Mouse (Mus musculus) limb, embryonic 12.5 days (tissue): ENCODE measurements around the gene St8sia1. TPM values are rescaled to one million over a fixed set of nuclear protein-coding genes. Genes with fewer than 3 reads are reported as not detected.

ENCODE experiments used
- ATAC-seq: fragments of 200-750 bp; cut with Nextera tagmentation; 2 replicates; pipeline ENCODE4 v1.8.0; 2017; ENCODE audit warnings: low read depth, moderate TSS enrichment; ENCODE audit not compliant: insufficient number of reproducible peaks, insufficient read depth, low FRiP score, low TSS enrichment
- H3K27ac ChIP-seq: fragments of 300-500 bp; sonication (generic); 2 replicates; pipeline ENCODE4 v1.5.1; 2016; ENCODE audit warnings: mild to moderate bottlenecking, moderate library complexity
- H3K27me3 ChIP-seq: fragments of 300-500 bp; sonication (generic); 2 replicates; pipeline ENCODE4 v1.6.1; 2016; ENCODE audit warnings: mild to moderate bottlenecking, moderate library complexity
- H3K36me3 ChIP-seq: fragments of 300-500 bp; sonication (generic); 2 replicates; pipeline ENCODE4 v1.6.1; 2016; ENCODE audit warnings: mild to moderate bottlenecking, moderate library complexity
- H3K4me1 ChIP-seq: fragments of 300-500 bp; sonication (generic); replicated peaks from 2 replicates; pipeline ENCODE4 v1.6.1; 2016
- H3K4me2 ChIP-seq: fragments of 300-500 bp; sonication (generic); 2 replicates; pipeline ENCODE4 v1.6.1; 2016; ENCODE audit warnings: mild to moderate bottlenecking, moderate library complexity
- H3K4me3 ChIP-seq: fragments of 300-500 bp; sonication (generic); replicated peaks from 2 replicates; pipeline ENCODE4 v1.5.1; 2016; ENCODE audit warnings: mild to moderate bottlenecking
- H3K9ac ChIP-seq: fragments of 300-500 bp; sonication (generic); replicated peaks from 2 replicates; pipeline ENCODE4 v1.6.1; 2016; ENCODE audit warnings: mild to moderate bottlenecking, moderate library complexity
- H3K9me3 ChIP-seq: fragments of 300-500 bp; sonication (generic); 2 replicates; pipeline ENCODE4 v1.6.1; 2016; ENCODE audit warnings: mild to moderate bottlenecking, moderate library complexity
- WGBS: fragments of 180-500 bp; shearing (Covaris S2); methylation state at CpG from one replicate; pipeline ENCODE4 v1.1.7; 2016; 5-methylcytosine and 5-hydroxymethylcytosine counted together
- polyA plus RNA-seq: library from polyadenylated mRNA; unstranded; fragments of >200 nt; fragmentation: Nextera tagmentation; extraction: Ambion mirVana; gene quantifications from 2 replicates; pipeline ENCODE4 v1.2.1, GENCODE M21; 2016

Gene St8sia1
- polyA plus RNA-seq, 1 experiment from 2014 or later: 1.5 TPM

DNA sequence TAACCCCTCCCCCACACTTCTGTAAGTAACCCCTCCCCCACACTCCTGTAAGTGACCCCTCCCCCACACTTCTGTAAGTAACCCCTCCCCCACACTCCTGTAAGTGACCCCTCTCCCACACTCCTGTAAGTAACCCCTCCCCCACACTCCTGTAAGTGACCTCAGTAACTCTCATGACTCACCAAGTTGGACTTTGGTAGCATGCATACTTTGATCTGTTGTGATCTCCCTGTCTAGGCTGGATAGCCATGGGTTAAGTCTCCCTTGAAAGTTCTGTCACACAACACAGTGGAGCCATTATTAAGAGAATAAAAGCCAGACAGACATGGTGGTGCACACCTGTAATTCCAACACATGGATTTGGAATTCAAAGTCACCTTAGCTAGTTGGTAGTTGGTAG lies 11.1 kb downstream of the St8sia1 start:
- H3K36me3 ChIP-seq: no peaks in the 10 kb centered on the region
- no peak for ATAC-seq
- H3K27me3 ChIP-seq: no peaks in the 10 kb centered on the region
- no peak overlapping the region for H3K27ac ChIP-seq
- no peak overlapping the region for H3K4me2 ChIP-seq
- H3K9me3 ChIP-seq: no peaks in the 10 kb centered on the region
- peaks cover 19% of the 10 kb centered on the region for H3K4me1 ChIP-seq
- no peak overlapping the region for H3K4me3 ChIP-seq
- no peak overlapping the region for H3K9ac ChIP-seq

DNA sequence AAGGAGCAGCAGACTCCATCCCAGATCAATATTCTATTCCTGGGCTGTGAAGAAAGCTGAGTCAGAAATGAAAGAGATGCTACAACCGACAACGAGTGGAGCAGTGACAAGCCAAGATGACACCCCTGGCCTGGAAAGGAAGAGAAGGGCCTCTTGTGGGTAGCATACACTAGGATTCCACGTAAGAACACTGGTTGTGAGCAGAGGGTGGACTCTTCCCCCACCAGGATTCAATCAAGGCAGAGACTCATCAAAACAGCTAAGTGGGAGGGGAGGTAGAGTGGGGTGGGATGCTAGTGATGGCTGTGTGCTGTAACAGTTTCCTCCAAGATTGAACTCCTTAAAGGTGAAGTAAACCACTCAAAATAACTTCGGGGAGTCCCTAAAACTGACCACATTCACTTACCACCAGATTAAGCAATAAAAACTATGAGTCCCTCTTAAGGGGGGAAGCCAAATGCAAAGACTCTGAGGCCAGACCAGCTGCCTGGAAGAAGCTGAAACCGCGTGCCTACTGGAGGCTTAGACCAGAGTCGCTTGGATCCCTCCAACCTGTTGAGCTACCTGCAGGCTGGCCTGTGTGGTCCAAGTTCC lies 11.8 kb downstream of the St8sia1 start:
- H3K9me3 ChIP-seq: no peaks in the 10 kb centered on the region
- no peak for ATAC-seq
- H3K4me1 ChIP-seq: peaks cover 19% of the 10 kb centered on the region
- H3K27me3 ChIP-seq: no peaks in the 10 kb centered on the region
- no peak overlapping the region for H3K9ac ChIP-seq
- no peaks in the 10 kb centered on the region for H3K36me3 ChIP-seq
- H3K27ac ChIP-seq: no peak overlapping the region
- whole genome bisulfite sequencing: 91% methylated on average over 7 of the region's 7 CpGs
- no peak overlapping the region for H3K4me3 ChIP-seq
- no peak overlapping the region for H3K4me2 ChIP-seq

DNA sequence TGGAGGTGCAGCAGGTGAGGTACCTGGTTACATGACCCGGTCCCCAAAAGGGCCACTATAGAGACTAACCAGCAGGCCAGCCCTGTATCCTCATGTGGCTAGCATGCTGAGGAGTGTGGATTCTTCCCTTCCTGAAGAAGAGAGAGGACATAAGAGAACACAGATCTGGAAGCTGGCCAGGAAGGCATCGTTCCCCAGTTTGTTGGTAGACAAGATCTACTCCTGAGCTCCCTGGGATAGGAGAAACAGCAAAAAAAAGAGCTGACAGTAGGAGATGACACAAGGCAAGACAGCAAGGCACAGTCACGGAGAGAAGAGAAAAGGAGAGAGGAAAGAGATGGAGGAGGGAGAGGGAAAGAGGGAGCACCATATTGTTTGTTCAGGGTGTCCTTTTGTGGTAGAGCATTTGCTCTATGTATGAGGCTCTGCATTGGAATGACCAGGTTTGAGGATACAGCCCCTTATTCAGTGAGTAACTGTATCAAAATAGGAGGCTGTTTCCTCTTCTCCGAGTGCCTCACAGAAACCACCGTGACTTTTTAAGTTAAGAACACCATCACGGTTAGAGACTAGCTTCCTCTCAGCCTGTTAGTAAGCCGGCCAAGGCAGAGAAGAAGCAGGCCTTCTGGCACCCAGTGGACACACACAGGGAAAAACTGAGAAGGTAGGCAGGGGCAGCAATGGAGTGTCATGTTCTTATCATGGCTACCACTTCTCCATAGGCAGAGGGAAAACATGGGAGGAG lies 12.5 kb downstream of the St8sia1 start:
- no peak overlapping the region for H3K27ac ChIP-seq
- H3K9ac ChIP-seq: no peak overlapping the region
- no peak overlapping the region for H3K4me3 ChIP-seq
- H3K4me2 ChIP-seq: no peak overlapping the region
- WGBS: 87% methylated on average over 7 of the region's 7 CpGs
- no peaks in the 10 kb centered on the region for H3K9me3 ChIP-seq
- no peaks in the 10 kb centered on the region for H3K27me3 ChIP-seq
- no peak for ATAC-seq
- H3K4me1 ChIP-seq: peaks cover 19% of the 10 kb centered on the region
- H3K36me3 ChIP-seq: no peaks in the 10 kb centered on the region

DNA sequence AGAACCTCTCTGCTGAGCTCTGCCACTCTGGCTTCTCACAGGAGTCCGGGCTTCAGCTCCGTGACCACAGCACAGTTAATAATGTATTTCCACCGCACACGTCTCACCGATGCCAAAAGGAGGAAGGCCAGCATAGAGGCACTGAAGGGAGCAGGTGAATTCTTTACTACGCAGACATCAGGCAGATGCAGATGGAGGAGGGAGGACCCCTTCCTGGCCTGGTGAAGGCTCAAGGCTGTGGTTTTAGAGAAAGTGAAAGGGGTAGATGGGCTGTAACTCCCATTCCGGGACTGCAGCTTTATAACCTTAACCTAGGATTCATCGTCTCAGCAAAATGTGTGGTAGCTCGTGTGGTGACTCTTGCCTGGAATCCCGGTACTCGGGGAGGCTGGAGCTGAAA lies 13.9 kb downstream of the St8sia1 start:
- Histone ChIP-seq H3K36me3 (no peaks in the 10 kb centered on the region), H3K27me3 (no peaks in the 10 kb centered on the region), H3K27ac (no peak overlapping the region), H3K9me3 (no peaks in the 10 kb centered on the region), H3K4me1 (peaks cover 29% of the 10 kb centered on the region), H3K4me3 (no peak overlapping the region), H3K9ac (no peak overlapping the region), H3K4me2 (no peak overlapping the region)
- 77% methylated on average over 11 of the region's 11 CpGs for WGBS
- ATAC-seq: no peak

DNA sequence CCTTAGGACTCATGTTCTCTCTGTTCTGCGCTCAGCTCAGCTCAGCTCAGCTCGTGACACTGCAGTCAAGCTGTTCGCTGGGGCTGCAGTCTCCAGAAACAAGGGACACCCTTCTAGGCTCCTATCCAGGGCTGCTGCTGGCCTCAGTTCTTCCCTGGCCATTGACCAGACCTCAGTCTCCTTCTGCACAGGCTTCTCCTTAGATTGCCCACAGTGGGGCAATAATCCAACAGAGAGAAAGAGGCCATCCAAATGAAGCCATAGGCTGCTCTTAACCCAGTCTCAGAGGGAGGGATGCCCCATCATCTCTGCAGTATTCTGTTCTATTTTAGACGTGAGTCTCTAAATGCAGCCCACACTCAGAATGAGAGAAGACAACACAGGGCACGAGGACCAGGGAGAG lies 15.3 kb downstream of the St8sia1 start:
- Histone ChIP-seq H3K4me3 (no peak overlapping the region), H3K9me3 (no peaks in the 10 kb centered on the region), H3K9ac (no peak overlapping the region), H3K27me3 (no peaks in the 10 kb centered on the region), H3K36me3 (no peaks in the 10 kb centered on the region), H3K4me2 (no peak overlapping the region), H3K4me1 (peaks cover 29% of the 10 kb centered on the region), H3K27ac (no peak overlapping the region)
- ATAC-seq: no peak
- WGBS: 68% methylated on average over 5 of the region's 5 CpGs

DNA sequence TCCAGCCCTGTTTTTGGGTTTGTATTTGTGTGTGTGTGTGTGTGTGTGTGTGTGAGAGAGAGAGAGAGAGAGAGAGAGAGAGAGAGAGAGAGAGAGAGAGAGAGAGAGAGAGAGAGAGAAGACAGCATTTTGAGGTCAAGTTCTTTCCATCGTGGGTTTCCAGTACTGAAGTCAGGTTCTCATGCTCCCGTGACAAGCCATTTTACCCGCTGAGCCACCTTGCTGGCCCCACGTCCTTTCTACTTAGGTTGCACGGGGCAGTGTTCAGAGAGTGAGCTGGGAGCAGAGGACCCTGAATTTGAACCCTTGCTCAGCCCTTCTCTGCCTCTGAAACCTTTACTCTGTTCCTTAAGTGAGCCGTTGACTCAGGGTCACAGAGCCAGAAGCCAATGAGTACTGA lies 17.2 kb downstream of the St8sia1 start:
- 0 out of 2 replicates have a peak overlapping the region, but pooled peaks have one; percentile 29 for H3K27ac ChIP-seq
- no peak overlapping the region for H3K9ac ChIP-seq
- no peaks in the 10 kb centered on the region for H3K9me3 ChIP-seq
- no peak overlapping the region for H3K4me2 ChIP-seq
- ATAC-seq: no peak
- peaks cover 29% of the 10 kb centered on the region for H3K4me1 ChIP-seq
- 79% methylated on average over 6 of the region's 6 CpGs for WGBS
- no peaks in the 10 kb centered on the region for H3K27me3 ChIP-seq
- H3K4me3 ChIP-seq: no peak overlapping the region
- H3K36me3 ChIP-seq: no peaks in the 10 kb centered on the region

DNA sequence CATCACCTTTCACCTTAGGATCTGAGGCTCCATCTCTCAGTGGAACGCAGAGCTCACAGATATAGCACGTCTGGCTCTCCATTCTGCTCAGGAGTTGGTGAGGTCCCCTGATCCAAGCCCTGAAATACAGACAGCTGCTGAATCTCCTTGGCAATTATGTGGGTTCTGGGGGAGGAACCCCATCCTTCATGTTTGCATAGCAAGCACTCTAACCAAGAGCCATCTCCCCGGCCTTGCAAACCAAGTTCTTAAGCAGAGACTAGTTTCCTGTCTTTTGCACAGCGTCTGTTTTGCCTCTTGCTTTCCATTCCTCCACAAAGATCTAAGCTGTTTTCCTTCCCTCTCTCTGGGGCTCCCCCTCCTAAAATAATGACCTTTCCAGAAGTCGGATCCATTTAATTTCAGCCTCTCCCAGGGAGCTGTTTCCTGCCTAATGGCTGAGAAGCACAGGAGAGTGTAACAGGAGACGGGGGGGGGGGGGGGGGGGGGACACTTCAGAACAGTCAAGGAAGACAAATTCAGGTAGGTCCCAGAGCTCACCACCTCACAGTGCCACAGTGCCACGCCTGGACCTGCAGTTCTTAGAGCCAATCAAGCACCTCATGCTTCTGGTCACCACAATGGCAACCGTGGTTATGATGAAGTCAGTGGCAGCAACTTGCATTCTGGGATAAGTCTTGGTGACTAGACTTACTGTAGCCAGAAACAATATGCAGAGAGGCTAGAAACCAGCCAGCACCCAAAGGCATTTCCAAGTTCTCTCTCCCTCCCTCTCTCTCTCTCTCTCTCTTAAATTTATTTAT lies 18.0 kb downstream of the St8sia1 start:
- H3K4me3 ChIP-seq: no peak overlapping the region
- no peaks in the 10 kb centered on the region for H3K9me3 ChIP-seq
- peak overlapping the region; percentile 56 for H3K27ac ChIP-seq
- H3K4me2 ChIP-seq: peak overlapping the region; percentile 11; the same call in 1 of the 2 replicates
- peaks cover 29% of the 10 kb centered on the region for H3K4me1 ChIP-seq
- no peaks in the 10 kb centered on the region for H3K27me3 ChIP-seq
- WGBS: 36% methylated on average over 8 of the region's 8 CpGs
- no peaks in the 10 kb centered on the region for H3K36me3 ChIP-seq
- peak; percentile 54 for ATAC-seq
- H3K9ac ChIP-seq: no peak overlapping the region

DNA sequence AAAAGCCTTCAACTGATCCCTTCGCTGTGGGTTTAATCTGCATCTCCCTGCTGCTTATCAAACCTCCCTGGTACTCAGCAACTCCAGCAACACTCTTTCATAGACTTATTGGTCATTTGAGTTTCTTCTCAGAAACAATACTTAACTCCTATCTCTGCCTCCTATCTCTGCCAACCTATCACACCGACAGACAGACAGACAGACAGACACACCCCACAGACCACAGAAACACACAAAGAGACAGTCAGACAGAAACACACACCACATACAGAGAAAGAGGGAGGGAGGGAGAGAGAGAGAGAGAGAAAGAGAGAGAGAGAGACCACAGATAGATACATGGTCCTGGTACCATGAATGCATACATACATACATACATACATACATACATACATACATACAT lies 18.8 kb downstream of the St8sia1 start:
- WGBS: 75% methylated on average over 2 of the region's 2 CpGs
- Histone ChIP-seq H3K27me3 (no peaks in the 10 kb centered on the region), H3K27ac (peak overlapping the region; percentile 56), H3K9me3 (no peaks in the 10 kb centered on the region), H3K36me3 (no peaks in the 10 kb centered on the region), H3K4me1 (peaks cover 28% of the 10 kb centered on the region), H3K4me2 (no peak overlapping the region), H3K9ac (no peak overlapping the region), H3K4me3 (no peak overlapping the region)
- ATAC-seq: no peak

DNA sequence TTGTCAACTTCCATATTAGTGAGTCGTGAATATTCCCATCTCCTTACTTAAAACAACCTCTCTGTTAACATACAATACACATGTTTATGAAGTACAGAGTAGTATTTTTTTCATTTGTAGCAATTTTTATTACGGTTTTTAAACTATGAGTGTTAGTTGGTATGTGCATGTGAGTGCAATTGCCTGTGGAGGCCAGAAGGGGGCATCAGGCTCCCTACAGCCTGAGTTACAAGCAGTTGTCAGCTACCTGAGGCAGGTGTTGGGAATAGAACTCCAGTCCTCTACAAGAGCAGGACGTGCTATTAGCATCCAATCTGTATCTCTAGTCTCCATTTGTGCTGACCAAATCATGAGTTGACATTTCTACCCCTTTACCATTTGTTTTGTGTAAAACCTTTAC lies 19.8 kb downstream of the St8sia1 start:
- H3K4me2 ChIP-seq: no peak overlapping the region
- no peak overlapping the region for H3K4me3 ChIP-seq
- no peak overlapping the region for H3K9ac ChIP-seq
- ATAC-seq: no peak
- no peaks in the 10 kb centered on the region for H3K27me3 ChIP-seq
- 91% methylated on average over 3 of the region's 3 CpGs for WGBS
- peaks cover 19% of the 10 kb centered on the region for H3K4me1 ChIP-seq
- H3K36me3 ChIP-seq: no peaks in the 10 kb centered on the region
- no peak overlapping the region for H3K27ac ChIP-seq
- H3K9me3 ChIP-seq: no peaks in the 10 kb centered on the region

DNA sequence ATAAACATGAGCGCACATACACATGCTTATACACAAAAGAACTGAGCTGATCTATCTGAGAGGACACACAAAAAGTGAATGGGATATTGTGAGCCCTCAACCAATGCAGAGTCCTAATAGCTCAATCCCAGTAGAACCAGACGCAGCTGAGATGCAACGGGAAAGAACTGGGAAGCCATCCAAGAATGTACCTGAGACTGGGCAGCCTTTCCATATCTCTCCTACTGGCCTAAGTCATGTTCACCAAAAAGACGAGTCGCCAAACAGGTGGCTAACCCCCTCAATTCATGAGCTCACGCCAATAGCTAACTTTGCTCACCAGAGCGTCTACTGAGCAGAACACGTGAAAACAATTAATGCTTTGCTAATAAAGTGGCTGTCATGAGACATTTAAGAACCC lies 20.8 kb downstream of the St8sia1 start:
- no peaks in the 10 kb centered on the region for H3K27me3 ChIP-seq
- WGBS: 69% methylated on average over 8 of the region's 8 CpGs
- H3K9me3 ChIP-seq: no peaks in the 10 kb centered on the region
- H3K9ac ChIP-seq: no peak overlapping the region
- no peak overlapping the region for H3K4me3 ChIP-seq
- peaks cover 11% of the 10 kb centered on the region for H3K4me1 ChIP-seq
- no peak for ATAC-seq
- no peaks in the 10 kb centered on the region for H3K36me3 ChIP-seq
- H3K4me2 ChIP-seq: no peak overlapping the region
- no peak overlapping the region for H3K27ac ChIP-seq

DNA sequence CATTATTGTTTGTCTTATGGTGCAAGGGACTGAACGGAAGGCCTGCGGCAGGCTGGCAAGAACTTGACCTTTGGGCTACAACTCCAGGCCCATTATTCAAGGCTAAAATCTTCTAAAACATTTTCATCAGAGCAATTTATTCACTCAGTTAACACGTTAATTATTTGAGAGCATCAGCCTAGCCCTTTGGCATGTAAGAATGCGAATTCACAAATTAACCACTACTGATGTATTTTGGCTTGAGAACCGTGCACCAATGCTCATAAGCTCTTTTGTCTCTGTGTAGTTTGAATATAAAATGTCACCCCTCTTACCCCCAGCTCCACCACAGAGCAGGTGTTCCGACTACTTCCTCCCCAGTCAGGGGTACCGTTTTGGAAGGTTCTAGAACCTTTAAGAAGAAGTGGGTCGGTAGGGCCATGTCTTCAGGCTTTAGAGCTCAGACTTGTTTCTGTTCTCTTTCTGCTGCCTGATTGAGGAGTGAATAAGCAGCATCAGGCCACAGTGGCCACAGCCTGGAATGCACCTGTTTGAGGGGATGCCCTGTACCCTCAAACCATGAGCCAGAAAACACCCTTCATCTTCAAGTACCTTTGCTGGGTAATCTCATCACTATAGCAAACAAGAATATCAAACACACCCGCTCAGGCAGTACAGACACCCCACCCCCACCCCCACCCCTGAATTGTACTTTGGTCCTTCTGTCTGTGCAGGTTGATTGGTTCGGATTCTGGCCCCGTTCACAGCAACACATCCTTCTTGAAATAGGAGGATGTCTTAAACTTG lies 22.5 kb downstream of the St8sia1 start:
- Histone ChIP-seq H3K4me2 (no peak overlapping the region), H3K4me1 (peaks cover 11% of the 10 kb centered on the region), H3K9ac (no peak overlapping the region), H3K27me3 (no peaks in the 10 kb centered on the region), H3K27ac (no peak overlapping the region), H3K36me3 (no peaks in the 10 kb centered on the region), H3K4me3 (no peak overlapping the region), H3K9me3 (no peaks in the 10 kb centered on the region)
- 85% methylated on average over 11 of the region's 11 CpGs for WGBS
- ATAC-seq: no peak
